Mouse (Mus musculus) C2C12 (cell line): ENCODE measurements around the gene Smg6.

Experiments used
- CTCF ChIP-seq: IDR thresholded peaks from one replicate; pipeline ENCODE4 v1.5.1; 2011; ENCODE audit not compliant: control insufficient read depth, insufficient read depth, insufficient read length
- MYOD1 ChIP-seq: IDR thresholded peaks from one replicate; pipeline ENCODE4 v1.6.1; 2011; ENCODE audit warnings: low read depth; ENCODE audit not compliant: control insufficient read depth, insufficient read length

GRCm38 (mm10) chr11:75158432-75158831, 232.8 kb downstream of the Smg6 start:
- TF ChIP-seq MYOD1: no peak
- no peak for TF ChIP-seq CTCF
